Mouse (Mus musculus) megakaryocyte, embryonic 14.5 days (primary cell): ENCODE measurements around the gene Vmn1r22.

ENCODE experiments used
- FLI1 ChIP-seq: IDR thresholded peaks from 2 replicates; pipeline ENCODE4 v1.6.1; 2012; ENCODE audit warnings: low read length, inconsistent platforms, mixed read lengths
- GATA1 ChIP-seq: IDR thresholded peaks from 3 replicates; pipeline ENCODE4 v1.6.1; 2012; ENCODE audit warnings: mixed read lengths, low read length, inconsistent platforms, borderline replicate concordance

GRCm38 (mm10) chr6:57926738-57927137 is 18.9 kb upstream of the Vmn1r22 start, which contains the start of gene Vmn1r23:
- TF ChIP-seq GATA1: no peak
- TF ChIP-seq FLI1: no peak
